Mouse (Mus musculus): ENCODE data around the gene Uhrf1bp1. TPM values are rescaled to one million over a fixed set of nuclear protein-coding genes. Genes with fewer than 3 reads are reported as not detected.
A peak's percentile ranks its signal among the peaks of the same experiment; 100 is the strongest.

Gene Uhrf1bp1
- polyA plus RNA-seq, 2 experiments, result 1.8 to 3.1 TPM

GRCm38 (mm10) chr17:27839469-27840252 lies 16.6 kb upstream of the Uhrf1bp1 start:
- Histone ChIP-seq H3K4me3 (ENCODE audit: insufficient read depth in 1 of 2, low read depth in 2 of 2, low read length in 2 of 2) (peak overlapping the region; percentile 81 to 89), H3K27ac (peak overlapping the region; percentile 45), H3K9ac (replicated peaks) (peak overlapping the region; percentile 88), H3K36me3 (replicated peaks; ENCODE audit: control insufficient read depth, insufficient read depth, low read depth) (peaks cover 13% of the 10 kb centered on the region), H3K27me3 (ENCODE audit: control insufficient read depth, insufficient read depth, low read length) (no peaks in the 10 kb centered on the region), H3K9me3 (ENCODE audit: control insufficient read depth, low read length) (no peaks in the 10 kb centered on the region), H3K4me2 (ENCODE audit: low read depth) (peak overlapping the region; percentile 82), H3K4me1 (replicated peaks; ENCODE audit: control insufficient read depth in 2 of 2, insufficient read depth in 2 of 2, low read length in 1 of 2) (peaks cover 3 to 10% of the 10 kb centered on the region in 2 experiments)
- 1% methylated on average over 35 of the region's 35 CpGs for WGBS (ENCODE audit: insufficient replicate concordance)
- TF ChIP-seq CTCF (IDR thresholded peaks at IDR 0.05; ENCODE audit: low read depth), result peak; percentile 43
- peak; percentile 49; the same call in 1 of the 2 replicates for TF ChIP-seq EP300 (IDR thresholded peaks at IDR 0.05; ENCODE audit: low read depth)
- DNase-seq (ENCODE audit: low read depth in 3 of 3, low spot score in 3 of 3) (peak; percentile 90 to 91 (median 90)), ATAC-seq (ENCODE audit: insufficient read depth) (peak; percentile 98)

GRCm38 (mm10) chr17:27848351-27848750 lies 7.9 kb upstream of the Uhrf1bp1 start:
- H3K9ac ChIP-seq (replicated peaks), result no peak overlapping the region
- peak; percentile 34 for TF ChIP-seq CTCF (IDR thresholded peaks at IDR 0.05; ENCODE audit: low read depth)
- no peak for TF ChIP-seq EP300 (IDR thresholded peaks at IDR 0.05; ENCODE audit: low read depth)
- no peak overlapping the region for H3K27ac ChIP-seq
- no peaks in the 10 kb centered on the region for H3K27me3 ChIP-seq (ENCODE audit: control insufficient read depth, insufficient read depth, low read length)
- no peaks in the 10 kb centered on the region for H3K4me1 ChIP-seq (replicated peaks; ENCODE audit: control insufficient read depth in 2 of 2, insufficient read depth in 2 of 2, low read length in 1 of 2)
- WGBS (ENCODE audit: insufficient replicate concordance), result 71% methylated on average over 1 of the region's 1 CpGs
- no peaks in the 10 kb centered on the region for H3K9me3 ChIP-seq (ENCODE audit: control insufficient read depth, low read length)
- ATAC-seq (ENCODE audit: insufficient read depth), result no peak
- no peak overlapping the region for H3K4me3 ChIP-seq (ENCODE audit: insufficient read depth in 1 of 2, low read depth in 2 of 2, low read length in 2 of 2)
- H3K4me2 ChIP-seq (ENCODE audit: low read depth), result no peak overlapping the region
- no peak for DNase-seq (ENCODE audit: low read depth in 3 of 3, low spot score in 3 of 3)
- H3K36me3 ChIP-seq (replicated peaks; ENCODE audit: control insufficient read depth, insufficient read depth, low read depth), result peaks cover 56% of the 10 kb centered on the region

GRCm38 (mm10) chr17:27851076-27851475 lies 5.2 kb upstream of the Uhrf1bp1 start:
- TF ChIP-seq EP300 (IDR thresholded peaks at IDR 0.05; ENCODE audit: low read depth), result no peak
- TF ChIP-seq CTCF (IDR thresholded peaks at IDR 0.05; ENCODE audit: low read depth), result no peak
- 26% methylated on average over 3 of the region's 3 CpGs for WGBS (ENCODE audit: insufficient replicate concordance)
- H3K27me3 ChIP-seq (ENCODE audit: control insufficient read depth, insufficient read depth, low read length), result no peaks in the 10 kb centered on the region
- H3K36me3 ChIP-seq (replicated peaks; ENCODE audit: control insufficient read depth, insufficient read depth, low read depth), result peaks cover 39% of the 10 kb centered on the region
- DNase-seq (ENCODE audit: low read depth in 3 of 3, low spot score in 3 of 3) (no peak), ATAC-seq (ENCODE audit: insufficient read depth) (no peak)
- no peaks in the 10 kb centered on the region for H3K9me3 ChIP-seq (ENCODE audit: control insufficient read depth, low read length)
- H3K27ac ChIP-seq, result no peak overlapping the region
- no peak overlapping the region for H3K9ac ChIP-seq (replicated peaks)
- H3K4me2 ChIP-seq (ENCODE audit: low read depth), result no peak overlapping the region
- no peak overlapping the region for H3K4me3 ChIP-seq (ENCODE audit: insufficient read depth in 1 of 2, low read depth in 2 of 2, low read length in 2 of 2)
- peaks cover 3 to 5% of the 10 kb centered on the region in 2 experiments; a peak in 2 of 4 replicates for H3K4me1 ChIP-seq (replicated peaks; ENCODE audit: control insufficient read depth in 2 of 2, insufficient read depth in 2 of 2, low read length in 1 of 2)

- Histone ChIP-seq H3K9ac (replicated peaks) (peak overlapping the region; percentile 70), H3K4me2 (ENCODE audit: low read depth) (peak overlapping the region; percentile 95), H3K9me3 (ENCODE audit: control insufficient read depth, low read length) (no peaks in the 10 kb centered on the region), H3K27me3 (ENCODE audit: control insufficient read depth, insufficient read depth, low read length) (no peaks in the 10 kb centered on the region), H3K27ac (peak overlapping the region; percentile 71), H3K4me1 (replicated peaks; ENCODE audit: control insufficient read depth in 2 of 2, insufficient read depth in 2 of 2, low read length in 1 of 2) (peaks cover 30 to 33% of the 10 kb centered on the region in 2 experiments), H3K36me3 (replicated peaks; ENCODE audit: control insufficient read depth, insufficient read depth, low read depth) (peaks cover 12% of the 10 kb centered on the region), H3K4me3 (ENCODE audit: insufficient read depth in 1 of 2, low read depth in 2 of 2, low read length in 2 of 2) (peak overlapping the region; percentile 69 to 91)
- DNase-seq (ENCODE audit: low read depth in 3 of 3, low spot score in 3 of 3), result peak in 2 of 3 experiments; percentile 36 to 53
- WGBS (ENCODE audit: insufficient replicate concordance), result 1% methylated on average over 52 of the region's 52 CpGs
- TF ChIP-seq CTCF (IDR thresholded peaks at IDR 0.05; ENCODE audit: low read depth) (no peak), EP300 (IDR thresholded peaks at IDR 0.05; ENCODE audit: low read depth) (no peak)
- peak; percentile 69 for ATAC-seq (ENCODE audit: insufficient read depth)
Measured at GRCm38 (mm10) chr17:27856798-27857648, 782 bp downstream of the Uhrf1bp1 start.
